Mouse (Mus musculus): ENCODE data around the gene Slc25a42. TPM values are rescaled to one million over a fixed set of nuclear protein-coding genes. Genes with fewer than 3 reads are reported as not detected.

Gene Slc25a42
- polyA plus RNA-seq, 1 experiment from 2014 or later = 3.9 TPM

- H3K4me2 ChIP-seq (replicated peaks; ENCODE audit: low read depth, low read length) = peak overlapping the region; percentile 64
- H3K9ac ChIP-seq (replicated peaks; ENCODE audit: low read depth, low read length) = peak overlapping the region; percentile 21; the same call in 1 of the 2 replicates
- H3K4me1 ChIP-seq (ENCODE audit: control insufficient read depth, insufficient read depth, low read length) = no peaks in the 10 kb centered on the region
- ATAC-seq (ENCODE audit: insufficient number of reproducible peaks, insufficient read depth, low FRiP score, low read depth) = peak; percentile 85
- WGBS = 10% methylated on average over 38 of the region's 40 CpGs
- H3K4me3 ChIP-seq (ENCODE audit: low read depth, low read length) = peak overlapping the region; percentile 45
- H3K9me3 ChIP-seq (ENCODE audit: control insufficient read depth, low read depth, low read length) = no peaks in the 10 kb centered on the region
- H3K27ac ChIP-seq (ENCODE audit: low read length) = no peak overlapping the region
- H3K27me3 ChIP-seq (ENCODE audit: control insufficient read depth, insufficient read depth, low read length) = no peaks in the 10 kb centered on the region
- no peaks in the 10 kb centered on the region for H3K36me3 ChIP-seq (ENCODE audit: control insufficient read depth, insufficient read depth, low read length)
These were observed 53.8 kb downstream of the Slc25a42 start for GRCm38 (mm10) chr8:70158069-70158853.

- Histone ChIP-seq H3K4me2 (replicated peaks; ENCODE audit: low read depth, low read length) (no peak overlapping the region), H3K9me3 (ENCODE audit: control insufficient read depth, low read depth, low read length) (no peaks in the 10 kb centered on the region), H3K27ac (ENCODE audit: low read length) (no peak overlapping the region), H3K4me1 (ENCODE audit: control insufficient read depth, insufficient read depth, low read length) (no peaks in the 10 kb centered on the region), H3K36me3 (ENCODE audit: control insufficient read depth, insufficient read depth, low read length) (no peaks in the 10 kb centered on the region), H3K9ac (replicated peaks; ENCODE audit: low read depth, low read length) (no peak overlapping the region), H3K4me3 (ENCODE audit: low read depth, low read length) (no peak overlapping the region), H3K27me3 (ENCODE audit: control insufficient read depth, insufficient read depth, low read length) (no peaks in the 10 kb centered on the region)
- 91% methylated on average over 1 of the region's 1 CpGs for WGBS
- no peak for ATAC-seq (ENCODE audit: insufficient number of reproducible peaks, insufficient read depth, low FRiP score, low read depth)
These were observed 54.8 kb downstream of the Slc25a42 start for GRCm38 (mm10) chr8:70157240-70157800.

GRCm38 (mm10) chr8:70152537-70153257 is 59.4 kb downstream of the Slc25a42 start:
- no peak overlapping the region for H3K9ac ChIP-seq (replicated peaks; ENCODE audit: low read depth, low read length)
- H3K9me3 ChIP-seq (ENCODE audit: control insufficient read depth, low read depth, low read length) = no peaks in the 10 kb centered on the region
- peak; percentile 96 for ATAC-seq (ENCODE audit: insufficient number of reproducible peaks, insufficient read depth, low FRiP score, low read depth)
- no peak overlapping the region for H3K4me3 ChIP-seq (ENCODE audit: low read depth, low read length)
- no peaks in the 10 kb centered on the region for H3K36me3 ChIP-seq (ENCODE audit: control insufficient read depth, insufficient read depth, low read length)
- no peaks in the 10 kb centered on the region for H3K27me3 ChIP-seq (ENCODE audit: control insufficient read depth, insufficient read depth, low read length)
- 0 out of 2 replicates have a peak overlapping the region, but pooled peaks have one; percentile 18 for H3K4me2 ChIP-seq (replicated peaks; ENCODE audit: low read depth, low read length)
- no peaks in the 10 kb centered on the region for H3K4me1 ChIP-seq (ENCODE audit: control insufficient read depth, insufficient read depth, low read length)
- WGBS = 15% methylated on average over 22 of the region's 22 CpGs
- no peak overlapping the region for H3K27ac ChIP-seq (ENCODE audit: low read length)

GRCm38 (mm10) chr8:70150158-70150557 is 61.9 kb downstream of the Slc25a42 start:
- Histone ChIP-seq H3K36me3 (ENCODE audit: control insufficient read depth, insufficient read depth, low read length) (peaks cover 14% of the 10 kb centered on the region), H3K9me3 (ENCODE audit: control insufficient read depth, low read depth, low read length) (no peaks in the 10 kb centered on the region), H3K9ac (replicated peaks; ENCODE audit: low read depth, low read length) (no peak overlapping the region), H3K4me1 (ENCODE audit: control insufficient read depth, insufficient read depth, low read length) (no peaks in the 10 kb centered on the region), H3K27ac (ENCODE audit: low read length) (no peak overlapping the region), H3K27me3 (ENCODE audit: control insufficient read depth, insufficient read depth, low read length) (no peaks in the 10 kb centered on the region), H3K4me3 (ENCODE audit: low read depth, low read length) (no peak overlapping the region), H3K4me2 (replicated peaks; ENCODE audit: low read depth, low read length) (no peak overlapping the region)
- ATAC-seq (ENCODE audit: insufficient number of reproducible peaks, insufficient read depth, low FRiP score, low read depth) = peak; percentile 23; the same call in 1 of the 2 replicates
- WGBS = 15% methylated on average over 13 of the region's 13 CpGs

- ATAC-seq (ENCODE audit: insufficient number of reproducible peaks, insufficient read depth, low FRiP score, low read depth) = no peak
- no peak overlapping the region for H3K27ac ChIP-seq (ENCODE audit: low read length)
- no peaks in the 10 kb centered on the region for H3K27me3 ChIP-seq (ENCODE audit: control insufficient read depth, insufficient read depth, low read length)
- peaks cover 25% of the 10 kb centered on the region for H3K36me3 ChIP-seq (ENCODE audit: control insufficient read depth, insufficient read depth, low read length)
- WGBS = 82% methylated on average over 7 of the region's 7 CpGs
- no peaks in the 10 kb centered on the region for H3K9me3 ChIP-seq (ENCODE audit: control insufficient read depth, low read depth, low read length)
- no peak overlapping the region for H3K4me2 ChIP-seq (replicated peaks; ENCODE audit: low read depth, low read length)
- no peaks in the 10 kb centered on the region for H3K4me1 ChIP-seq (ENCODE audit: control insufficient read depth, insufficient read depth, low read length)
- no peak overlapping the region for H3K9ac ChIP-seq (replicated peaks; ENCODE audit: low read depth, low read length)
- H3K4me3 ChIP-seq (ENCODE audit: low read depth, low read length) = no peak overlapping the region
These were observed 64.2 kb downstream of the Slc25a42 start for GRCm38 (mm10) chr8:70147678-70148607.

- WGBS = 6% methylated on average over 9 of the region's 9 CpGs
These were observed 72.1 kb downstream of the Slc25a42 start for GRCm38 (mm10) chr8:70139981-70140380.

GRCm38 (mm10) chr8:70139026-70139857 is 72.9 kb downstream of the Slc25a42 start, which contains the start of the genes Rfxank, Borcs8 and Mef2b:
TSS of gene Rfxank (minus strand) at chr8:70139154.
TSS of gene Borcs8 (plus strand) at chr8:70139499.
TSS of gene Mef2b (plus strand) at chr8:70139711.
- peaks cover 33% of the 10 kb centered on the region for H3K36me3 ChIP-seq (ENCODE audit: control insufficient read depth, insufficient read depth, low read length)
- under 1% methylated on average over 46 of the region's 46 CpGs for WGBS
- H3K27ac ChIP-seq (ENCODE audit: low read length) = peak within 1 kb of the TSS; percentile 49; the same call in 1 of the 2 replicates
- H3K4me3 ChIP-seq (ENCODE audit: low read depth, low read length) = peak within 1 kb of the TSS; percentile 63
- no peaks in the 10 kb centered on the region for H3K9me3 ChIP-seq (ENCODE audit: control insufficient read depth, low read depth, low read length)
- H3K27me3 ChIP-seq (ENCODE audit: control insufficient read depth, insufficient read depth, low read length) = no peaks in the 10 kb centered on the region
- peaks cover 19% of the 10 kb centered on the region for H3K4me1 ChIP-seq (ENCODE audit: control insufficient read depth, insufficient read depth, low read length)
- H3K4me2 ChIP-seq (replicated peaks; ENCODE audit: low read depth, low read length) = peak within 1 kb of the TSS; percentile 67
- ATAC-seq (ENCODE audit: insufficient number of reproducible peaks, insufficient read depth, low FRiP score, low read depth) = peak; percentile 97
- H3K9ac ChIP-seq (replicated peaks; ENCODE audit: low read depth, low read length) = peak within 1 kb of the TSS; percentile 58

More at GRCm38 (mm10) chr8:70139981-70140380, 72.1 kb downstream of the Slc25a42 start:
- Histone ChIP-seq H3K4me3 (ENCODE audit: low read depth, low read length) (peak overlapping the region; percentile 63), H3K9ac (replicated peaks; ENCODE audit: low read depth, low read length) (peak overlapping the region; percentile 58), H3K4me1 (ENCODE audit: control insufficient read depth, insufficient read depth, low read length) (peaks cover 19% of the 10 kb centered on the region), H3K36me3 (ENCODE audit: control insufficient read depth, insufficient read depth, low read length) (peaks cover 28% of the 10 kb centered on the region), H3K9me3 (ENCODE audit: control insufficient read depth, low read depth, low read length) (no peaks in the 10 kb centered on the region), H3K4me2 (replicated peaks; ENCODE audit: low read depth, low read length) (peak overlapping the region; percentile 46), H3K27me3 (ENCODE audit: control insufficient read depth, insufficient read depth, low read length) (no peaks in the 10 kb centered on the region), H3K27ac (ENCODE audit: low read length) (peak overlapping the region; percentile 49; the same call in 1 of the 2 replicates)
- no peak for ATAC-seq (ENCODE audit: insufficient number of reproducible peaks, insufficient read depth, low FRiP score, low read depth)
